Mouse (Mus musculus): ENCODE measurements around the gene Sdk2. TPM values are rescaled to one million over a fixed set of nuclear protein-coding genes. Genes with fewer than 3 reads are reported as not detected.

Sdk2 gene
- polyA plus RNA-seq, 1 experiment from 2014 or later = 4.3 TPM

DNA sequence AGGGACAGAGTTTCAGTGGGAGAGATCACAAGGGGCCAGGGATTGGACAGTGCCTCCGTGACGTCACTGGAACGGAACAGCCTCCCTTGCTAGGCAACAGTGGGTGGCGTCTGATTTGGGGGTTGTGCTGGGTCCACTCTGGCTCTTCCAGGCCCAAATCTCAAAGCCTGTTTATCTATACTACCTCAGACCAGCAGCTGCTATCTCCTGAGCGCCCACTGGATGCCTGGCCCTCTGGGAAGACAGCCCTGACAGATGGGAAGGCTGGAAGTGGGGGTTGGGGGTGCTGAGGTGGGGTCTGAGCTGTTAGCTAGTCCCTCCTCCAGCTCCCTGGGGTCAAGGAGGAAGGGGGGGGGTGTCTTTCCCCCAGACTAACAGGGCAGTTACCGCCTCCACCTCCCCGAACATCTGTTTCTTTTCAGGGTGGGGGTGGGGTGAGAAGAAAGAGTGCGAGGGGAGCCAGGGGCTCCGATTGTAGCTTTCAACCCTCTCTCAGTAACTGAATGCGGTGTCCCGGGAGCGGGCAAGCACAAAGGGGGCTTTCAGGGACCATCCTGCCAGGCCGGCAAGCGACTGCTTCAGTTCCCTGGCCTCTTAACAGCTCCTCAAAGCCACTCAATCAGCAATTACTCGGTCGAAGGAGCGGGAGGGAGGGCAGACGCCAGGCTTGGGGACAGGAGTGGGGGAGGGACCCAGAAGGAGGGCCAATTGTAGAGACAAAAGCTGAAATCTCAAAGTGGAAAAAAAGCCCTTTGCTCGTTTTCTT is 281.3 kb downstream of the Sdk2 start:
- no peaks in the 10 kb centered on the region for H3K36me3 ChIP-seq (ENCODE audit: control insufficient read depth, insufficient read depth, low read length)
- no peaks in the 10 kb centered on the region for H3K27me3 ChIP-seq (ENCODE audit: control insufficient read depth, insufficient read depth, low read length)
- peak overlapping the region; percentile 19 for H3K9ac ChIP-seq (replicated peaks; ENCODE audit: low read depth, low read length)
- peak overlapping the region; percentile 98 for H3K27ac ChIP-seq (ENCODE audit: low read length)
- ATAC-seq (ENCODE audit: insufficient number of reproducible peaks, insufficient read depth, low FRiP score, low read depth) = peak; percentile 84
- H3K4me2 ChIP-seq (replicated peaks; ENCODE audit: low read depth, low read length) = peak overlapping the region; percentile 52
- peak overlapping the region; percentile 28 for H3K4me3 ChIP-seq (ENCODE audit: low read depth, low read length)
- no peaks in the 10 kb centered on the region for H3K9me3 ChIP-seq (ENCODE audit: control insufficient read depth, low read depth, low read length)
- 5% methylated on average over 19 of the region's 19 CpGs for WGBS
- peaks cover 46% of the 10 kb centered on the region for H3K4me1 ChIP-seq (ENCODE audit: control insufficient read depth, insufficient read depth, low read length)

DNA sequence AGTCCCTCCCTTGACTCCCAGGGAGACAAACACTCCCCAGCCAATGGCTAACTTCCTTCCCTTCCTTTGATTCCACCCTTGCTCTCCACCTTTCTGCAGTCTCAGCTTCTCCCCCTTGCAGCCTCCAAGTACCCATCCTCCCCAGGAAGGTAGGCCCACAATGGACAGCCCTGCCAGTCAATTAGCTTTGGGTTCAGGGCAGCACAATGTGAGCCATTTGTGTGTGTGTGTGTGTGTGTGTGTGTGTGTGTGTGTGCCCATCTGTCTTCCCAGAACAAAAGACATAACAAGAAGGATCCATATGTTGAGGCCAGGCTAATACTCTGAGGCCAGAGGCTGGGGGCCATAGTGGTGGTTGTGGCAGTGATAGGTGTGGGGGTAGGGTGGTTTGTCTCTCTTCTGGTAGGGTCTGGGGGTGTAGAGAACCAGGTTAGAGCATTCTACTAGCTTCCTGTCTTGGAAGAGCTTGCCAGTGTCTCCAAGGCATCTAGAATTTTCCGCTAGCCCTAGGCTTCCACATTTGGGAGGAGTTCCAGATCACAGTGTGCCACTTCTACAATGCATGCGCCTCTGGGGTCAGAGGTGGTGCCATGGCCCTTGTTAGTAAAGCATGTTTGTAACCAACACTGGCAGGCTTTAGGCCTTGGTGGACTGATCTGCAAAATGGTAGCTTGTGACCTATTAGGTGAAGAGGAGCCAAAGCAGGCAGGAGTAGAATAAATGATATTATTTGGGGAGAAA is 282.0 kb downstream of the Sdk2 start:
- Histone ChIP-seq H3K9me3 (ENCODE audit: control insufficient read depth, low read depth, low read length) (no peaks in the 10 kb centered on the region), H3K9ac (replicated peaks; ENCODE audit: low read depth, low read length) (no peak overlapping the region), H3K4me3 (ENCODE audit: low read depth, low read length) (no peak overlapping the region), H3K27ac (ENCODE audit: low read length) (peak overlapping the region; percentile 98), H3K4me1 (ENCODE audit: control insufficient read depth, insufficient read depth, low read length) (peaks cover 50% of the 10 kb centered on the region), H3K4me2 (replicated peaks; ENCODE audit: low read depth, low read length) (peak overlapping the region; percentile 52; the same call in 1 of the 2 replicates), H3K27me3 (ENCODE audit: control insufficient read depth, insufficient read depth, low read length) (no peaks in the 10 kb centered on the region), H3K36me3 (ENCODE audit: control insufficient read depth, insufficient read depth, low read length) (no peaks in the 10 kb centered on the region)
- WGBS = 49% methylated on average over 2 of the region's 2 CpGs
- no peak for ATAC-seq (ENCODE audit: insufficient number of reproducible peaks, insufficient read depth, low FRiP score, low read depth)

DNA sequence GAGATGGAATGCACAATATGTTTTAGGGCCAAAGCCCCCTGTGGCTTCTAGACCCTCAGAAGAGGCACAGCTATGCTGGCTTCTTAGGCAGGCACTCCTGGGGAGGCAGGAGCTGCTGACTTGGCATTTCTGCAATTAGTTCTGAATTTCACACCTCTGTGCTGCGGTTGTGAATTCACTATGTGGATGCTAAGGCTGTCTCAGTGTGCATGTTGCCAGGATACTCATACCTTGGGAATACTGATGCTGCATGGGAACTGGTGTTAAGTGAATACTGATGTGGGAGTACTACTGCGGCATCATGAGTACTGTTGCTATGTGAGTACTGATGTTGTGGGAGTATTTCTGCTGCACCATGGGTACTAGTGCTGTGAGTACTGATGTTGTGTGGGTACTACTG is 284.4 kb downstream of the Sdk2 start:
- Histone ChIP-seq H3K27me3 (ENCODE audit: control insufficient read depth, insufficient read depth, low read length) (no peaks in the 10 kb centered on the region), H3K36me3 (ENCODE audit: control insufficient read depth, insufficient read depth, low read length) (no peaks in the 10 kb centered on the region), H3K4me2 (replicated peaks; ENCODE audit: low read depth, low read length) (no peak overlapping the region), H3K4me1 (ENCODE audit: control insufficient read depth, insufficient read depth, low read length) (peaks cover 54% of the 10 kb centered on the region), H3K9ac (replicated peaks; ENCODE audit: low read depth, low read length) (no peak overlapping the region), H3K4me3 (ENCODE audit: low read depth, low read length) (no peak overlapping the region), H3K9me3 (ENCODE audit: control insufficient read depth, low read depth, low read length) (no peaks in the 10 kb centered on the region), H3K27ac (ENCODE audit: low read length) (no peak overlapping the region)
- 88% methylated on average over 2 of the region's 2 CpGs for WGBS
- ATAC-seq (ENCODE audit: insufficient number of reproducible peaks, insufficient read depth, low FRiP score, low read depth) = no peak

DNA sequence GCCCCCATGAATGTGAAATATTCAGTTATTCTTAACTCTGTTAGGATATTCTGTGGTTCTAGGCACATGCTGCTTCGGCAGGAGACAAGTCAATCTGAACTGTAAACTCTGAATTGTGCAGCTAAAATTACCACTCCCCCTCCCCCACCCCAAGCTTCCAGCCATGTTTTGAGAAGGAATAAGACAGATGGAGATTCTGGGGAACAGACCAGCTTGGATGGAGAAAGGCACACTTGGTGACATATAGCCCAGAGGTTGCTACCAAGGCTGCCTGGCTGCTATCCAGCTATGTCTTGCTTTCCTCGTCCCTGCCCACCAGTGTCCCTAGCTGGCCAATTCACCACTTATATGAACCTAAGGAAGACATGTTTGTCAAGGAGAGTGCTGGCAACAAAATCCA is 284.8 kb downstream of the Sdk2 start:
- Histone ChIP-seq H3K4me1 (ENCODE audit: control insufficient read depth, insufficient read depth, low read length) (peaks cover 57% of the 10 kb centered on the region), H3K4me2 (replicated peaks; ENCODE audit: low read depth, low read length) (no peak overlapping the region), H3K36me3 (ENCODE audit: control insufficient read depth, insufficient read depth, low read length) (no peaks in the 10 kb centered on the region), H3K27me3 (ENCODE audit: control insufficient read depth, insufficient read depth, low read length) (no peaks in the 10 kb centered on the region), H3K27ac (ENCODE audit: low read length) (no peak overlapping the region), H3K4me3 (ENCODE audit: low read depth, low read length) (no peak overlapping the region), H3K9ac (replicated peaks; ENCODE audit: low read depth, low read length) (no peak overlapping the region), H3K9me3 (ENCODE audit: control insufficient read depth, low read depth, low read length) (no peaks in the 10 kb centered on the region)
- ATAC-seq (ENCODE audit: insufficient number of reproducible peaks, insufficient read depth, low FRiP score, low read depth) = no peak
- WGBS = 30% methylated on average over 2 of the region's 2 CpGs

DNA sequence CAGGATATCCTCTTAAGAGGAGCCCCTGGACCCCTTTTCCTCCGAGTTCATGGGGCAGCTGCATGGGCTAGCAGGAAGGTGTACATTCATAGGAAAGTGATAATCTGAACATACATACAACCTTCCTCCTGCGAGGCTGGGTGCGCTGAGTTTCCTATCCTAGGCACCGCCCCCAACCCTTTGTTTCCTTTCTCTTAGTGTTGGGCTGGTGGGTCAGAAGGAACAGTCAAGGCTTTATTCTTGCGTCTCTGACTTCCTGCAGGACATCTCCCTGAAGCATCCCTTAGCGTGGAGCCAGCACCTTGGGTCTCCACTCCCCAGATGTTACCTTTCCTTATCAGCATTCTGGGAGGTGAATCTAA is 287.2 kb downstream of the Sdk2 start:
- Histone ChIP-seq H3K27me3 (ENCODE audit: control insufficient read depth, insufficient read depth, low read length) (no peaks in the 10 kb centered on the region), H3K27ac (ENCODE audit: low read length) (peak overlapping the region; percentile 6; the same call in 1 of the 2 replicates), H3K9me3 (ENCODE audit: control insufficient read depth, low read depth, low read length) (no peaks in the 10 kb centered on the region), H3K36me3 (ENCODE audit: control insufficient read depth, insufficient read depth, low read length) (no peaks in the 10 kb centered on the region), H3K4me3 (ENCODE audit: low read depth, low read length) (no peak overlapping the region), H3K9ac (replicated peaks; ENCODE audit: low read depth, low read length) (no peak overlapping the region), H3K4me2 (replicated peaks; ENCODE audit: low read depth, low read length) (no peak overlapping the region), H3K4me1 (ENCODE audit: control insufficient read depth, insufficient read depth, low read length) (peaks cover 38% of the 10 kb centered on the region)
- 32% methylated on average over 6 of the region's 6 CpGs for WGBS
- ATAC-seq (ENCODE audit: insufficient number of reproducible peaks, insufficient read depth, low FRiP score, low read depth) = no peak

DNA sequence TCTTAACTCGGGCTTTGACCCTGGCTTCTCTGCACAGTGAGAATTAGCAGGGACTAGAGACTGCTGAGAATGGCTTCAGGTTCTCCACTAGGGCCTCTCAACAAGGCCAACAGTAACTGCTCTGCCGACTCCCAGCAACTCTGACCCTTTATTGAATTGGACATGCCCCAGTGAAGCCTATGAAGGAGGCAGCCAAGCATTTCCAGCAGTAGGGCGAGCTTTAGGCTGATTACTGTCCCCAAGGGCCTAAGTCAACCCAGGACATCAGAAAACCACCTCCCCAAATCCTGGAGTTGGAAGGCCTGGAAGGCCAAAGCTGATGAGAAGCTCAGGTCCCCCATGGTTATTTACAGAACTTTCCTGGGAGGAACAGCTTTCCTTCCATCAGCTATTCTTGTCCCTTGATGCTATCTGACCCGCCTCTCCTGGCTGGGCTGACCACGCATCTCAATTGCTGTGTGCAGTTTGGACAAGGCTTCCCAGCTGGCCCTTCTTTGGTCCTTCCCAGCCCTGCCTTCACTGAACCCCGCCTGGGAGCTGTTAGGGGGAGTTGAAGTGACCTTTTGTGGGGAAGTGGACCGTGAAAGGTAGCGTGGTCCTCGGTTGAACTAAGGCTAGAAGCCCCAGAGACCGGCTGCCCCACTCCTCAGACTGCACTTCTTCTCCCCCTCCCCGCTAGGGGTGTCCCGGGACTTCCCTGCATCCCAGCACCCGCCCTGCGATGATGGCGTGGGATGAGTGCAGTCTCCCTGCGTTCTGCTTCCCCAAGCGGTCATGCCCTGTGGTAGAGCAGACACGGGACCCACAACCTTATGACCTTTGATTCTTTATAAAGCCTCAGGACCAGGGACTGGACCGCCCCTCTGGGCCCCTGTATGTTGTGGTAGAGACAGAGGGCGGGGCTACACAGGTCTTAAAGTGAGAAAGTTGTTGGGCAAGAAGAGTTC is 287.8 kb downstream of the Sdk2 start:
- H3K4me3 ChIP-seq (ENCODE audit: low read depth, low read length) = no peak overlapping the region
- H3K9ac ChIP-seq (replicated peaks; ENCODE audit: low read depth, low read length) = no peak overlapping the region
- no peaks in the 10 kb centered on the region for H3K9me3 ChIP-seq (ENCODE audit: control insufficient read depth, low read depth, low read length)
- WGBS = 43% methylated on average over 20 of the region's 20 CpGs
- H3K4me2 ChIP-seq (replicated peaks; ENCODE audit: low read depth, low read length) = no peak overlapping the region
- H3K27ac ChIP-seq (ENCODE audit: low read length) = peak overlapping the region; percentile 48; the same call in 1 of the 2 replicates
- ATAC-seq (ENCODE audit: insufficient number of reproducible peaks, insufficient read depth, low FRiP score, low read depth) = no peak
- peaks cover 34% of the 10 kb centered on the region for H3K4me1 ChIP-seq (ENCODE audit: control insufficient read depth, insufficient read depth, low read length)
- H3K27me3 ChIP-seq (ENCODE audit: control insufficient read depth, insufficient read depth, low read length) = no peaks in the 10 kb centered on the region
- H3K36me3 ChIP-seq (ENCODE audit: control insufficient read depth, insufficient read depth, low read length) = no peaks in the 10 kb centered on the region

DNA sequence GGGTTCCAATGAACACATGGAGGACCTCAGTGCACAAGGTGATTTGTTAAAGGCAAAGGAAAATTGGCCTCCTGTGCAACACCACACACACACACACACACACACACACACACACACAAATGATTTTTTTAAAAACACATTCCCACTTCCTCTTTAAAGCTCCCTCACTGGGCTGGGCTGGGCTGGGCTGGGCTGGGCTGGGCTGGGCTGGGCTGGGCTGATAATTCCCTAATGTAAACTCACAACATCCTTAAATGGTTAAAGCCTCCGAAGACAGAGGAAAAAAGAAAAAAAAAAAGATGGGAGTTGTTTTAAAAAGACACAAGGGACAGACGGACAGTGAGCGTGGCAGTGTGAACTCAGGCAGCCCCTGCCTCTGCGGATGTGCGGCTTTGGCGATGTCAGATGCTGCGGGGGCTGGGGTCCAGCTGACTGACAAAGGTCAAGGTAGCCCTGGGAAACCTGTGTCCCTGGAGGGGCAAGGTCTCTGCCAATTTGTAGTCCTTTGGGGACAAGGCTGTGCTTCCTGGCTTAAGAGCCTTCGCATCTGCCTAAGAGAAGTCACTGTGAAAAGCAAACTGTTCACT is 288.9 kb downstream of the Sdk2 start:
- H3K27me3 ChIP-seq (ENCODE audit: control insufficient read depth, insufficient read depth, low read length) = no peaks in the 10 kb centered on the region
- WGBS = 44% methylated on average over 8 of the region's 8 CpGs
- 0 out of 2 replicates have a peak overlapping the region, but pooled peaks have one; percentile 22 for H3K4me2 ChIP-seq (replicated peaks; ENCODE audit: low read depth, low read length)
- ATAC-seq (ENCODE audit: insufficient number of reproducible peaks, insufficient read depth, low FRiP score, low read depth) = no peak
- H3K9ac ChIP-seq (replicated peaks; ENCODE audit: low read depth, low read length) = no peak overlapping the region
- no peak overlapping the region for H3K4me3 ChIP-seq (ENCODE audit: low read depth, low read length)
- H3K36me3 ChIP-seq (ENCODE audit: control insufficient read depth, insufficient read depth, low read length) = no peaks in the 10 kb centered on the region
- peaks cover 34% of the 10 kb centered on the region for H3K4me1 ChIP-seq (ENCODE audit: control insufficient read depth, insufficient read depth, low read length)
- H3K27ac ChIP-seq (ENCODE audit: low read length) = peak overlapping the region; percentile 33; the same call in 1 of the 2 replicates
- no peaks in the 10 kb centered on the region for H3K9me3 ChIP-seq (ENCODE audit: control insufficient read depth, low read depth, low read length)
